Mouse (Mus musculus): ENCODE measurements around the gene Atg16l2. TPM values are rescaled to one million over a fixed set of nuclear protein-coding genes. Genes with fewer than 3 reads are reported as not detected.

Atg16l2 gene
- polyA plus RNA-seq, 1 experiment = 62.9 TPM

GRCm38 (mm10) chr7:101290401-101290800, 11.7 kb downstream of the Atg16l2 start:
- H3K27ac ChIP-seq (ENCODE audit: insufficient read depth, low read length) = no peak overlapping the region
- no peak for DNase-seq (ENCODE audit: low read depth in 1 of 2, low spot score in 2 of 2)
- H3K36me3 ChIP-seq (ENCODE audit: control insufficient read depth, insufficient read depth, low read length) = peaks cover 43% of the 10 kb centered on the region
- no peak for TF ChIP-seq POLR2A (IDR thresholded peaks at IDR 0.05; ENCODE audit: low read depth, low read length)
- no peak for TF ChIP-seq CTCF (IDR thresholded peaks at IDR 0.05; ENCODE audit: extremely low read depth, insufficient read depth, insufficient read length, insufficient replicate concordance)
- WGBS = 92% methylated on average over 10 of the region's 10 CpGs
- H3K27me3 ChIP-seq (ENCODE audit: control insufficient read depth, insufficient read depth, low read length) = no peaks in the 10 kb centered on the region
- no peaks in the 10 kb centered on the region for H3K4me1 ChIP-seq (ENCODE audit: control insufficient read depth, insufficient read depth, insufficient read length)
- H3K4me3 ChIP-seq (ENCODE audit: extremely low read depth, insufficient read depth, insufficient read length) = no peak overlapping the region

GRCm38 (mm10) chr7:101288436-101288835, 13.6 kb downstream of the Atg16l2 start:
- Histone ChIP-seq H3K36me3 (ENCODE audit: control insufficient read depth, insufficient read depth, low read length) (peaks cover 41% of the 10 kb centered on the region), H3K4me1 (ENCODE audit: control insufficient read depth, insufficient read depth, insufficient read length) (no peaks in the 10 kb centered on the region), H3K27ac (ENCODE audit: insufficient read depth, low read length) (no peak overlapping the region), H3K4me3 (ENCODE audit: extremely low read depth, insufficient read depth, insufficient read length) (no peak overlapping the region), H3K27me3 (ENCODE audit: control insufficient read depth, insufficient read depth, low read length) (no peaks in the 10 kb centered on the region)
- TF ChIP-seq POLR2A (IDR thresholded peaks at IDR 0.05; ENCODE audit: low read depth, low read length) (no peak), CTCF (IDR thresholded peaks at IDR 0.05; ENCODE audit: extremely low read depth, insufficient read depth, insufficient read length, insufficient replicate concordance) (peak; percentile 58; the same call in 1 of the 2 replicates)
- DNase-seq (ENCODE audit: low read depth in 1 of 2, low spot score in 2 of 2) = no peak
- 78% methylated on average over 4 of the region's 4 CpGs for WGBS

GRCm38 (mm10) chr7:101287820-101288219, 14.2 kb downstream of the Atg16l2 start:
- peaks cover 43% of the 10 kb centered on the region for H3K36me3 ChIP-seq (ENCODE audit: control insufficient read depth, insufficient read depth, low read length)
- H3K4me3 ChIP-seq (ENCODE audit: extremely low read depth, insufficient read depth, insufficient read length) = no peak overlapping the region
- no peak for DNase-seq (ENCODE audit: low read depth in 1 of 2, low spot score in 2 of 2)
- H3K4me1 ChIP-seq (ENCODE audit: control insufficient read depth, insufficient read depth, insufficient read length) = no peaks in the 10 kb centered on the region
- WGBS = 84% methylated on average over 2 of the region's 2 CpGs
- TF ChIP-seq POLR2A (IDR thresholded peaks at IDR 0.05; ENCODE audit: low read depth, low read length) = no peak
- TF ChIP-seq CTCF (IDR thresholded peaks at IDR 0.05; ENCODE audit: extremely low read depth, insufficient read depth, insufficient read length, insufficient replicate concordance) = no peak
- H3K27me3 ChIP-seq (ENCODE audit: control insufficient read depth, insufficient read depth, low read length) = no peaks in the 10 kb centered on the region
- no peak overlapping the region for H3K27ac ChIP-seq (ENCODE audit: insufficient read depth, low read length)

GRCm38 (mm10) chr7:101286891-101287290, 15.2 kb downstream of the Atg16l2 start:
- H3K27ac ChIP-seq (ENCODE audit: insufficient read depth, low read length) = no peak overlapping the region
- peaks cover 47% of the 10 kb centered on the region for H3K36me3 ChIP-seq (ENCODE audit: control insufficient read depth, insufficient read depth, low read length)
- H3K27me3 ChIP-seq (ENCODE audit: control insufficient read depth, insufficient read depth, low read length) = no peaks in the 10 kb centered on the region
- no peak for DNase-seq (ENCODE audit: low read depth in 1 of 2, low spot score in 2 of 2)
- H3K4me3 ChIP-seq (ENCODE audit: extremely low read depth, insufficient read depth, insufficient read length) = no peak overlapping the region
- WGBS = 89% methylated on average over 4 of the region's 4 CpGs
- H3K4me1 ChIP-seq (ENCODE audit: control insufficient read depth, insufficient read depth, insufficient read length) = no peaks in the 10 kb centered on the region
- TF ChIP-seq POLR2A (IDR thresholded peaks at IDR 0.05; ENCODE audit: low read depth, low read length) (no peak), CTCF (IDR thresholded peaks at IDR 0.05; ENCODE audit: extremely low read depth, insufficient read depth, insufficient read length, insufficient replicate concordance) (no peak)

- no peak overlapping the region for H3K27ac ChIP-seq (ENCODE audit: insufficient read depth, low read length)
- no peak for TF ChIP-seq CTCF (IDR thresholded peaks at IDR 0.05; ENCODE audit: extremely low read depth, insufficient read depth, insufficient read length, insufficient replicate concordance)
- H3K36me3 ChIP-seq (ENCODE audit: control insufficient read depth, insufficient read depth, low read length) = peaks cover 31% of the 10 kb centered on the region
- H3K27me3 ChIP-seq (ENCODE audit: control insufficient read depth, insufficient read depth, low read length) = no peaks in the 10 kb centered on the region
- 89% methylated on average over 1 of the region's 1 CpGs for WGBS
- no peak for DNase-seq (ENCODE audit: low read depth in 1 of 2, low spot score in 2 of 2)
- H3K4me1 ChIP-seq (ENCODE audit: control insufficient read depth, insufficient read depth, insufficient read length) = no peaks in the 10 kb centered on the region
- H3K4me3 ChIP-seq (ENCODE audit: extremely low read depth, insufficient read depth, insufficient read length) = no peak overlapping the region
Observed at GRCm38 (mm10) chr7:101284504-101284903, 17.5 kb downstream of the Atg16l2 start.

GRCm38 (mm10) chr7:101282721-101283120, 19.3 kb downstream of the Atg16l2 start:
- WGBS = 91% methylated on average over 3 of the region's 3 CpGs

GRCm38 (mm10) chr7:101272466-101273160, 29.4 kb downstream of the Atg16l2 start:
- DNase-seq (ENCODE audit: low read depth in 1 of 2, low spot score in 2 of 2) = no peak
- Histone ChIP-seq H3K36me3 (ENCODE audit: control insufficient read depth, insufficient read depth, low read length) (peaks cover 27% of the 10 kb centered on the region), H3K4me1 (ENCODE audit: control insufficient read depth, insufficient read depth, insufficient read length) (no peaks in the 10 kb centered on the region), H3K27me3 (ENCODE audit: control insufficient read depth, insufficient read depth, low read length) (no peaks in the 10 kb centered on the region), H3K27ac (ENCODE audit: insufficient read depth, low read length) (no peak overlapping the region), H3K4me3 (ENCODE audit: extremely low read depth, insufficient read depth, insufficient read length) (no peak overlapping the region)
- WGBS = 88% methylated on average over 8 of the region's 8 CpGs
- TF ChIP-seq CTCF (IDR thresholded peaks at IDR 0.05; ENCODE audit: extremely low read depth, insufficient read depth, insufficient read length, insufficient replicate concordance) (no peak), POLR2A (IDR thresholded peaks at IDR 0.05; ENCODE audit: low read depth, low read length) (no peak)

More at GRCm38 (mm10) chr7:101282721-101283120, 19.3 kb downstream of the Atg16l2 start:
- TF ChIP-seq CTCF (IDR thresholded peaks at IDR 0.05; ENCODE audit: extremely low read depth, insufficient read depth, insufficient read length, insufficient replicate concordance) = no peak
- TF ChIP-seq POLR2A (IDR thresholded peaks at IDR 0.05; ENCODE audit: low read depth, low read length) = no peak
- no peaks in the 10 kb centered on the region for H3K27me3 ChIP-seq (ENCODE audit: control insufficient read depth, insufficient read depth, low read length)
- no peak for DNase-seq (ENCODE audit: low read depth in 1 of 2, low spot score in 2 of 2)
- H3K4me3 ChIP-seq (ENCODE audit: extremely low read depth, insufficient read depth, insufficient read length) = no peak overlapping the region
- no peaks in the 10 kb centered on the region for H3K4me1 ChIP-seq (ENCODE audit: control insufficient read depth, insufficient read depth, insufficient read length)
- no peak overlapping the region for H3K27ac ChIP-seq (ENCODE audit: insufficient read depth, low read length)
- peaks cover 36% of the 10 kb centered on the region for H3K36me3 ChIP-seq (ENCODE audit: control insufficient read depth, insufficient read depth, low read length)
